Mouse (Mus musculus) right cerebral cortex, postnatal 25 days (tissue): ENCODE measurements around the gene Palmd.

Experiments
- DNase-seq: peaks from one replicate; pipeline ENCODE4 v3.0.0; 2022

The Palmd gene

GRCm38 (mm10) chr3:116968540-116968997 is at the start of gene Palmd:
Palmd (minus strand) TSS chr3:116968987.
- DNase-seq = peak; percentile 59

- no peak for DNase-seq
These were observed 41.4 kb upstream of the Palmd start for GRCm38 (mm10) chr3:117010182-117010581.

- DNase-seq = peak; percentile 54
These were observed 38.6 kb upstream of the Palmd start for GRCm38 (mm10) chr3:117007340-117007739.

- no peak for DNase-seq
These were observed 37.8 kb upstream of the Palmd start for GRCm38 (mm10) chr3:117006636-117007035.

GRCm38 (mm10) chr3:117003379-117003778 is 34.6 kb upstream of the Palmd start:
- no peak for DNase-seq

GRCm38 (mm10) chr3:117001686-117002485 is 33.1 kb upstream of the Palmd start:
- no peak for DNase-seq

- DNase-seq = no peak
These were observed 24.2 kb upstream of the Palmd start for GRCm38 (mm10) chr3:116993011-116993410.

GRCm38 (mm10) chr3:116991180-116991579 is 22.4 kb upstream of the Palmd start:
- no peak for DNase-seq

- no peak for DNase-seq
These were observed 19.4 kb upstream of the Palmd start for GRCm38 (mm10) chr3:116988221-116988620.

- DNase-seq = no peak
These were observed 17.7 kb upstream of the Palmd start for GRCm38 (mm10) chr3:116986451-116986850.

- peak; percentile 65 for DNase-seq
These were observed 17.0 kb upstream of the Palmd start for GRCm38 (mm10) chr3:116985741-116986140.

- DNase-seq = no peak
These were observed 16.3 kb upstream of the Palmd start for GRCm38 (mm10) chr3:116985042-116985455.

GRCm38 (mm10) chr3:116981811-116982575 is 13.2 kb upstream of the Palmd start:
- DNase-seq = no peak

GRCm38 (mm10) chr3:116969786-116970185 is 999 bp upstream of the Palmd start:
- DNase-seq = no peak

- no peak for DNase-seq
These were observed 216 bp upstream of the Palmd start for GRCm38 (mm10) chr3:116969003-116969402.

GRCm38 (mm10) chr3:116967967-116968366 is 820 bp downstream of the Palmd start, which contains the start of gene 4930455H04Rik:
4930455H04Rik (plus strand) TSS chr3:116968267.
- no peak for DNase-seq

- DNase-seq = no peak
These were observed 1.4 kb downstream of the Palmd start for GRCm38 (mm10) chr3:116967436-116967835.

GRCm38 (mm10) chr3:116966800-116967199 is 2.0 kb downstream of the Palmd start:
- no peak for DNase-seq

- DNase-seq = peak; percentile 50
These were observed 2.6 kb downstream of the Palmd start for GRCm38 (mm10) chr3:116966225-116966624.

GRCm38 (mm10) chr3:116964426-116964825 is 4.4 kb downstream of the Palmd start:
- no peak for DNase-seq

- DNase-seq = no peak
These were observed 5.6 kb downstream of the Palmd start for GRCm38 (mm10) chr3:116963213-116963612.

- no peak for DNase-seq
These were observed 7.2 kb downstream of the Palmd start for GRCm38 (mm10) chr3:116961354-116962142.

- no peak for DNase-seq
These were observed 8.4 kb downstream of the Palmd start for GRCm38 (mm10) chr3:116960414-116960813.
